Mouse (Mus musculus): ENCODE measurements around the gene Rnf31. TPM values are rescaled to one million over a fixed set of nuclear protein-coding genes. Genes with fewer than 3 reads are reported as not detected.

The Rnf31 gene
- 42.3 and 49.7 TPM in 2 replicates for polyA plus RNA-seq (2012; rRNA removed)

DNA sequence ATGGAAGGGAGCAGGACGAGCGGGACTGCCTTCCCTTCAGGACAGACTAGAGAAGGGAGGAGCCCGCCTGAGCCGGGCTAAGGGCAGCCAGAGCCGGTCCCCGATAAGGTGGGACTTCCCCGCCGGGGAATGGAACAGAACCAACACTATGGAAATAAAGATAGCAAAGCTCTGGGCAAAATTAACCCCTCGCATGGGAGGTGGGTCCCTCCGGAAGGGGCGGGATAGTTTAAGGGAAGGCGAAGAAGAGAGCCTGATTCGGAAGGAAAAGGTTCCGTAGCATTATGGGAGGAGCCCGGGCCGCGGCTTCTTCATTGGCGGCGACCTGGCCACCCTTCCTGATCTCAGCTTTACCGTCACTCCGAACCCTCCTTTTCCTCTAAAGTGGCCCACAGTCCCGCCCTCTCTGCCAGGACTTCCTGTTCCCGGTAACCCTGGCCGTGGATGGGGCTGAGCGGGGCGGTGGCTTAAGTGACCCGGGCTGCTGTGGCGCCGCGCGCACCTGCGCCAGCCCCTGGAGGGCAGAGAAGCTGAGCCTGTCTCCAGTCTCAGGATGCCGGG lies at the start of gene Rnf31:
Gene Rnf31, plus strand, starts transcription at position 378 of the 561 bp plus-strand sequence.

DNA sequence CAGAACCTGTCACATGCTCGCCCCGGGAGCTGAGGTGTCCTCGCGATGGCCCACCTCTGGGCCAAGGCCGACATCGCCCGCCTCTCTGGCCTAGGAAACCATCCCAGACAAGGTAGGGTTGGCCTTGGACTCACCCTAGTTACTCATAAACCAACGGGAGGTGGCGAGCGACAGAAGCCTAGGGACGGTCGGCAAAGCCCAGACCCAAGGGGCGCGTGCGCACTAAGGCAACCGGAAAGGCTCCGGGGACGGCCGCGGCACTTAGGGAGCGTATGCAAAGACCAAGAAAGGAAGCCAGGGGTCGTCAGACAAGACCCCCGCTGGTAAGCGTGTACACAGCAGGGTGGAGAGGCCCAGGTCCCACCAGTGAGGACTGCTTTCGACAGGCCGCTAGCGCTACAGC lies 31.7 kb upstream of the Rnf31 start, which contains the start of gene Dcaf11:
Gene Dcaf11, plus strand, starts transcription at position 208 of the 403 bp plus-strand sequence.

DNA sequence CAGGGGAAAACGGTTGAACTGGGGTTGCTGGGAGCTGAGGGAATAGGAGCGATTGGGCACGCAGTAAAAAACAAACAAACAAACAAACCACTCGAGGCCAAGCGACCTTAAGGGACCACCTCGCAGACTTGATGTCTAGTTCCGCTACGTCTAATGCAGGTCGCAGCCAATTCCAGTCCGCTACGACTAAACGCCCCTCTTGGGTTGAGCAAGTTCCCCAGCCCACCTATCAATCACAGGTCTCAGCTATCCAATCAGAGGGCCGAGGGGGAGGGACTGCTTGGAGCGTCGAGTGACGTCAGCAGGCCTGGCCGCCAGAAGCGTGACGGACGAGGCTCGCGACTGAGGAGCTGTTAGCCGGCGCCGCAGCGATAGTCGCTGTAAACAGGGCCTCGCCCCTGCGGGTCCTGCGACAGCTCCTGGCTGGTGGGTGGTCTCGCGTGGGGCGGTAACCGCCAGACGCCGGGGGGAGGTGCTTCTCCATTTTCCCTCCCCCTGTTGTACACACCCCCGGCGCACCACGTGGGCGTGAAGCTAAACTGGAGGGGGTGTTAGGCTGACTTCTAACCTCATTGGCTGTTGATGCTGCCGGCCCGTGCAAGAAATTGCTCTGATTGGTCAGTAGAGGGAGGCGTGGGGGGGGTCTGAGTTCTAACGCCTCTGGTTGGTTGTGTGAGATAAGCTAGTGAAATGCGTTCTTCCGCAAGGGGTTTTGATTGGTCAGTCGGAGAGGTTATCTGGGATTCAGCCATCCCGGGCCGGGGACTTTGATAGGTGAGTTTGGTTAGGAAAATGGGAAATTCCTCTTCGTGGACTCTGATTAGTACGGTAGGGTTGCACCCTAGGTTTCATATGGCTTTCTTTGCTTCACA lies 31.1 kb upstream of the Rnf31 start, which contains the start of gene A730061H03Rik:
Gene A730061H03Rik, minus strand, starts transcription at position 205 of the 872 bp plus-strand sequence.

DNA sequence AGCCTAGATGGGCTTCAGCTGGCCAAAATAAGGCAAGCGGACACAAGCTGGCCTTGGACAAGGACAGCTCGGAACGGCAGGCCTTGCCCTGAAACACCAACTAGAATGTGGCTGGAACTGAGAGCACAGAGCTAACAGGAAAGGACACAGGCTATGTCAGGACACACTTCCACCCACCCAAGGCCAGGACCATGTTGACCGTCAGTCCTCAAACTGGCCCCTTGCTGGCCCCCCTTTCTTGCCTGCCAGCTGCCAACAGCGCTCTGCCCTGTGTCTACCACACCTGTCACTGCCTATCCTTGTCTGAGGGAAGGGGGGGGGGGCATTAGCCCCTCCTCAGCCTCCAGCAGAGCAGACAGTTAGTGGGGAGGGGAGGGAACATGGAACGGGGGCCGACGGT lies 16.2 kb upstream of the Rnf31 start, which contains the start of gene Fitm1:
Gene Fitm1, plus strand, starts transcription at position 316 of the 400 bp plus-strand sequence.

DNA sequence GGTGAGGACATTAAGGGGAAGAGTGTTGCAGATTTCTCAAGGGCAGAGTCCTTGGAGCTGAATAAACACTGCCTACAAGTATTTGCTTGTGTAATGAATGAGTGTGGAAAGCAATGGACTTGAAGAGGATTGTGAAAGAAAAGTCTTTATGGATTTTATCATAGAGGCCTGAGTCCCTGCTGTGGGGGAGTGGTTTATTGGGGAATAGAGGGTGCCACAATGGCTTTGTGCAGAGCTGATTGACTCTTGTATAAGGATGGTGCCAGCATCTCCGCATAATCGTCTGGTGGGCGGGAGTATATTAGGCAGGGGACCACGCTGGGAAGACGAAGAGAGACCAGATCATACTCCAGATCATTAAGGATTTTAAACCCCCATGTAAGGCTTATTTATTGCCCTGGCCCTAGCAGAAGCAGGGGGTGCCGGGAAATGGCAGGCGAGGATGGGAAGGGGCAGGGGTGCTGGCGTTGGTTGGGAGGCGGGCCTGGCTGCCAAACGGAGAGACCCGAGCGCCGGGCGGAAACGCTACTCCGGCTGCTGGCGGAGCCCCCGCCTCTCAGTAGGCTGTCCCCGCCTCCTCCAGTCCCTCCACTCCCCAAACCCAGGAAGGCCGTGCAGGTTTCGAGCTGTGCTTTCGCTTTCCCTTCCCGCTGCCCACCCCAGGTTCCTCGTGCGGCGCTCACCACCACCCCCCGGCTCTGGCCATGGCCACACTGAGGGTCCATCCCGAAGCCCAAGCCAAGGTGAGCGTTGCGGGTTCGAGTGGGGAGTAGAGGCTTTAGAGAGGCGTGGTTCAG lies 13.4 kb upstream of the Rnf31 start, which contains the start of gene Psme1:
Gene Psme1, plus strand, starts transcription at position 253 of the 797 bp plus-strand sequence.

DNA sequence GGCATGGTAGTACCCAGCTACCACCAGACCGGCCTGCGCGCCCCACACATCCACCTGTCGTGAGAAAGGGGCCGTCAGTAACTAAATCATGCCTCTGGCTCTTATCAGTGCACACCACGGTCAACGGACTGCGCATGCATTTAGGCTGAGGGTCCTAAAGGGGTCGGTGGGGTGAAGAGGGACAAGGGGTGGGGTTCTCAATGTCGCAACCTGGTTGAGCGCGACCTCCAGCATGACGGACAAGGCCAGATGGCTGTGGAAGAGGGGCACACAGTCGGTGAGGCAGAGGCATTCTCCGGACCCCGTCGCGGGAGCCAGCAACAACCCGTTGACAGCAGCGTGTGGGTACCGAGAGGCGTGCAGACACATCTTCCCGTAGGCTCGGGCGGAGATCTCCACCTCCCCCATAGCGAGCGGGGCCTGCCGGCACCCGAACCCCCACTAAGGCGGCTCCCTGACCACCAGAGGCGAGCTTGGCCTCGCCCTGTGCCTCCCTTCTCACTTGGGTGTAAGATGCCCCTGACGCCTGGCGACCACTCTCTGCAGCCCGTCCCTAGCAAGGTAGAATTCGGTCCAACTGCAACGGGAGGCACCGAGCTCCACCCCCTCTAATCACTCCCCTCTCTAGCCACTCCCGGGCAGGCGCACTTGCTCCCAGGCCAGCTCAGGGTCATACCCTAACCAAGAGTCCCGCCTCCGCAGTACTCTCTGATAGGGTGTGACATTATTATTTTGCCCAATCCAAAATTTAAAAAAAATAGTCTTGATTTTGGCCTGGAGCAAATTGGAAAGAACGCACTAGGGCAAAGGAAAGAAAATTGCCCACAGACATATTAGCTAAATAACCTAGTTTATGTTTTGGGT lies 6.6 kb upstream of the Rnf31 start, which contains the start of gene Emc9:
Gene Emc9, minus strand, starts transcription at position 601 of the 864 bp plus-strand sequence.

DNA sequence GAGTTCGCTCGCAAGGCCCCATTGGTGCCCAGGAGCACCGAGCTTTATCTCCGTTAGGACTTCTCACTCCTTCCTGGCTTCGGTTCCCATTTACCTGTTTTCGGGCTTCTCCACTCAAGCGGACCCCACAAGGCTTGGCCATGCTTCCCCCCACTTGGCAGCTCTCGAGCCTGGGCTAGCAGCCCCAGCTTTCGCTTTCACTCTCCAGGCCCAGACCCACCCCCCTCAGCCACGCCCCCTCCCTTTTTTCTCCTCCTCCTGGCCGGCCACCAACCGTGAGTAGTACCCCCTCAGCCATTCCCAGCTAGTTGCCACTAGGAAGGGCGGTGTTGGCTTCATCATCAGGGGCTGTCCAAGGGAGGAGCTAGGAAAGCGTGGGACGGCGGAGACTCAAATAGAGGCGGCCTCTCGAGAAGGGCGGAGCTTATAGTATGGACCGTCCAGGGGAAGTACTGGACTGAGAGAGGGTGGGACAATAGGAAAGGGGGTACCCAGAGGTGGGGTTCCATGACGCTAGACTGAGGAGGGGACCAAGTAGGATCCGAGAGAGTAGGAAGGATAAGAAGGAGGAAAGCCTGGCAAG lies 669 bp upstream of the Rnf31 start, which contains the start of gene Psme2:
Gene Psme2, minus strand, starts transcription at position 366 of the 583 bp plus-strand sequence.

DNA sequence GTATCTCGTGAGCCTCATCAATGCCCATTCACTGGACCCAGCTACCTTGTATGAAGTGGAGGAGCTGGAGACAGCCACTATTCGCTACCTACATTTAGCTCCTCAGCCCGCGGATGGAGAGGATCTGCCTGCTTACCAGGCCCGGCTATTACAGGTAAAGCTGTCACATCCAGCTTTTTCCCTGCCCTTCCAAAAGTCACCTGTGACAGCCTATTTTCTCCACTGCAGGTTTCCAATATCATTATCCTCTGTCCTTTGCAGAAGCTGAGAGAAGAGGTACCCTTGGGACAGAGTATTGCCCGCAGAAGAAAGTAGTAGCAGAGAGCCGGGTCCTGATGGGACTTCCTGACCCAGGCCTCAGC lies 11.7 kb downstream of the Rnf31 start, which contains the start of gene Irf9:
Gene Irf9, plus strand, starts transcription at position 301 of the 362 bp plus-strand sequence.

DNA sequence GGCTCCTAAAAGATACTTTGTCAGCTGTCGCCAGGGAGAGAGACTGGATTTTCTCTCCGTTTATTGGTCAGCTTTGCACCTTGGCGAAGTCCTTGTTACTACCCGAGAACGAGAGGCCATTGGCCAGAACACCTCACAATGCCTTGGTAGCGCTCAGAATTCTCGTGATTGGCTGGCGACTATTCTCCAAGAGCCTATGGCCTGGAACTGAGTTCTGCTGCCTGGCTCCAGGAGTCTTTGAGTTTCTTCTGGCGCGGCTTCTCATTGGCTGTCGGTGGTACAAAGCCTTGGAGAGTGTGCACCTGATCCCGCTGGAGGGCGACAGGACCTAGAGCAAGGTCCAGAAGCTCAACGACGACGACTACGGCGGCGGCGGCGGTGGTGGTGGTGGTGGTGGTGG lies 26.3 kb downstream of the Rnf31 start, which contains the start of gene Rec8:
Gene Rec8, plus strand, starts transcription at position 216 of the 400 bp plus-strand sequence.

DNA sequence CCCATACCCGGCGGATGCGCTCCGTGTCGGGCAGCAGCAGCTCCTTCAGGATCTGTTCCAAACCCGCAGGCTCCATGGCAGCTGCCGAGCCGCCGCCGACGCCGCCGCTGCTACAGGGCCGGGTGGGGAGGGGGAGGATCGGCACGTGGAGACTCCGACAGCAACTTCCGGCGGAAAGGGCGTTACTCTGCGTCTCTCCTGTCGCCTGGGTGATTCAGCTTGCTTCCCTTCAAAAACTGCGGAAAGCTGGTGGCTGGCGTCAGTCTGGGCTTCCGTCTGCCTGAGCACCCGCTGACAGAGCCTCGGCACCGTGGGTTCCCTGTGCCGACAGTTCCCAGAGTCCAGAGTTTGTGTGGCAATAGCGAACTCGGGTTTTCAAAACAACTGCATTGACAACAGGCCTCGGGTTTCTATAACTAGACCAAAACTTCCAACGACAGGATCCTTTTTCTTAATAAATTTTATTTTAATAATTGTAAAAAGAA lies 44.1 kb downstream of the Rnf31 start, which contains the start of gene Ipo4:
Gene Ipo4, minus strand, starts transcription at position 435 of the 485 bp plus-strand sequence.

DNA sequence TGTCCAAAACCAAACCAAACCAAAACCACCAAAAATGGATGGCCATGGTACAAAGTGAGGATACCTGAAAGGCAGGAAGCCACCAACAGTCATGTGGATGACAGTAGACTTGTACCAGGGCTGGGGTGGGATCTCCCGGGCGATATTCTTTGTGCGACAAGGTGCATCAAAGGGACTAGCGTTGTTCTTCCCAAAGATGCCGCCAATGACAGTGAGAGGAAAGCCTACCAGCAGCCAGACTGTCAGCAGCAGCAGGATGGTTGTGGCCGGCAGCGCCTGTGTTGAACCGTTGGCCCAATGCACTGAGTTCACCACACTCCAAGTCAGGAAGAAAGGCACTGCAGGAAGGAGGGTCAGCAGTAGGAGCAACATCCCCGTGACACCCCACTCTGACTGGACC lies 46.3 kb downstream of the Rnf31 start, which contains the start of gene Gm49378:
Gene Gm49378, minus strand, starts transcription at position 101 of the 400 bp plus-strand sequence.

DNA sequence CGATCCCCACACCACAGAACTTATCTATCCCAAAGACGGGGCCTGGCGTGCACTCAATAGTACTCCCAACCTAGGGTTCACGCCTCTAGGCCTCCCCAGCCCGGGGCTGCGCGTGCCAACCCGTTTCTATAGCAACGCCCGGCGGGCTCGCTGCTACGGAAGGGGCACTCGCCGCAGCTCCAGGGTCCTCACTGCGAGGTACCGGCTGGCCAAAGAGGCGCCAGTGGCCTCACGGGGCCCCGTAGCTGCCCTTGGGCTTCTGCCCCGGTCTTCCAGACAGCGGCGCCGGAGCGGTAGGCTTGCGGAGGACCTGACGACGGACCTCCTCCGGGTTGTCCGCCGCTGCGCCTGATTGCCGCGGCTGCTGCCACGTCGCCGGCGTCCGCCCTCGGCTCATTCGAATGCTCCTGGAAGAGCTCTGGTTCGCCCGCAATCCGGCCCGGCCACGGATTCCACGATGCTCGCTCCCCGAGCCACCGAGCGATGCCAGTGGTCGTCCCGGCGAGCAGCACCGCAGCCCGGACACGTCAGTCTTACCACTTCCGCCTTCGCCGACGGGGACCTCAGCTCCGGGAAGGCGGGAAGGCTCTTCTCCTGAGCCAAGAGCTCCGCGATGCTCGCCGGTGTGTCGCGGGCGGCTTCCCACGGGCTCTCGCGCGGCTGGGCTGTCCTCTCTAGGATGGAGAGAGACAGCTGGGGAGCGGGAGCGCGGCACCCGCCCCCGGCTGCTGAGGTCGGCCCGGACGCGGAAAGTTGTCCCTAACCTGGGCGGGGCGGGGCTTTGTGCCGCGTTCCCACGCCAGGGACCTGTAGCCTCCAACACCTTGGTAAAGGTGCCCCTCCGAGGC lies 51.8 kb downstream of the Rnf31 start, which contains the start of gene Tm9sf1:
Gene Tm9sf1, minus strand, starts transcription at position 747 of the 848 bp plus-strand sequence.

DNA sequence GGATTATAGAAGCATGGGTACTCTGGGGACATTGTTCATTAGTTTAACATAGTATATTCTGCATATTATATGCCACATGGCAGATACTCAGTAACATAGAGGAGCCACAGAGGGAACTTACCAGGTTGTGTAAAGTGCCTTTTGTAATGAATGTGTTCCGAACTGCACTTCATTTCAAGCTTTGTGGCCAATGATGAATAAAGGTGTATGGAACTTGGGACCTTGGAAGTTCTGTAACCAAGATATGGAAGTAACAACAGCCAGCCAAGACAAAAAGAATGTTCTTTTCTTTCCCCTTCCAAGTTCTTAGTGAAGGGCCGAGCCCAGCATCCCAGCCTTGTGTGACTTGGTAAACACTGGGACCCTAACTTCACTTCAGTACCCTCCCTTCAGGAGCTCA lies 58.4 kb downstream of the Rnf31 start, which contains the start of gene Tssk4:
Gene Tssk4, plus strand, starts transcription at position 301 of the 400 bp plus-strand sequence.

Other genes with a start within 250 kb of the Rnf31 start
- gene Dhrs4, start 113.0 kb upstream of the Rnf31 start, polyA plus RNA-seq (2012; rRNA removed) = 33.2 and 44.9 TPM in 2 replicates
- gene Carmil3, start 101.1 kb upstream of the Rnf31 start, polyA plus RNA-seq (2012; rRNA removed) = 30.9 and 45.4 TPM in 2 replicates
- gene Cpne6, start 81.3 kb upstream of the Rnf31 start, polyA plus RNA-seq (2012; rRNA removed) = 0.11 and 0.29 TPM in 2 replicates
- 0.25 and 0.51 TPM in 2 replicates for gene Nrl, start 66.7 kb upstream of the Rnf31 start, polyA plus RNA-seq (2012; rRNA removed)
- 114 and 117 TPM in 2 replicates for gene Pck2, start 51.4 kb upstream of the Rnf31 start, polyA plus RNA-seq (2012; rRNA removed)
- gene Dcaf11, start 31.7 kb upstream of the Rnf31 start, polyA plus RNA-seq (2012; rRNA removed) = 107 and 112 TPM in 2 replicates
- gene A730061H03Rik, start 31.3 kb upstream of the Rnf31 start, polyA plus RNA-seq (2012; rRNA removed) = 1.3 and 2.9 TPM in 2 replicates
- gene Fitm1, start 16.1 kb upstream of the Rnf31 start, polyA plus RNA-seq (2012; rRNA removed) = 1.9 and 2.0 TPM in 2 replicates
- 58.3 and 96.0 TPM in 2 replicates for gene Psme1, start 13.6 kb upstream of the Rnf31 start, polyA plus RNA-seq (2012; rRNA removed)
- 19.9 and 28.3 TPM in 2 replicates for gene Emc9, start 6.4 kb upstream of the Rnf31 start, polyA plus RNA-seq (2012; rRNA removed)
- 46.8 and 51.0 TPM in 2 replicates for gene Psme2, start 595 bp upstream of the Rnf31 start, polyA plus RNA-seq (2012; rRNA removed)
- 65.1 and 79.5 TPM in 2 replicates for gene Irf9, start 11.9 kb downstream of the Rnf31 start, polyA plus RNA-seq (2012; rRNA removed)
- 6.2 and 9.8 TPM in 2 replicates for gene Rec8, start 26.3 kb downstream of the Rnf31 start, polyA plus RNA-seq (2012; rRNA removed)
- gene Ipo4, start 44.2 kb downstream of the Rnf31 start, polyA plus RNA-seq (2012; rRNA removed) = 164 and 192 TPM in 2 replicates
- gene Gm49378, start 46.2 kb downstream of the Rnf31 start, polyA plus RNA-seq (2012; rRNA removed) = 26.7 and 33.9 TPM in 2 replicates
- 122 and 137 TPM in 2 replicates for gene Tm9sf1, start 52.1 kb downstream of the Rnf31 start, polyA plus RNA-seq (2012; rRNA removed)
- gene Tssk4, start 58.5 kb downstream of the Rnf31 start, polyA plus RNA-seq (2012; rRNA removed) = 0.90 and 1.4 TPM in 2 replicates
- 16.1 and 21.4 TPM in 2 replicates for gene Mdp1, start 68.8 kb downstream of the Rnf31 start, polyA plus RNA-seq (2012; rRNA removed)
- gene Gmpr2, start 80.2 kb downstream of the Rnf31 start, polyA plus RNA-seq (2012; rRNA removed) = 13.6 and 17.9 TPM in 2 replicates
- gene Nedd8, start 80.4 kb downstream of the Rnf31 start, polyA plus RNA-seq (2012; rRNA removed) = 199 and 293 TPM in 2 replicates
- 10.7 and 14.9 TPM in 2 replicates for gene Tinf2, start 90.1 kb downstream of the Rnf31 start, polyA plus RNA-seq (2012; rRNA removed)
- 1.5 and 1.9 TPM in 2 replicates for gene Tgm1, start 122.2 kb downstream of the Rnf31 start, polyA plus RNA-seq (2012; rRNA removed)
- 47.9 and 58.1 TPM in 2 replicates for gene Rabggta, start 130.6 kb downstream of the Rnf31 start, polyA plus RNA-seq (2012; rRNA removed)
- gene Dhrs1, start 154.0 kb downstream of the Rnf31 start, polyA plus RNA-seq (2012; rRNA removed) = 42.0 and 65.0 TPM in 2 replicates
- gene Nop9, start 154.0 kb downstream of the Rnf31 start, polyA plus RNA-seq (2012; rRNA removed) = 14.0 and 19.1 TPM in 2 replicates
- gene Cideb, start 166.8 kb downstream of the Rnf31 start, polyA plus RNA-seq (2012; rRNA removed) = 1.9 TPM in 2 replicates
- 0.84 and 1.5 TPM in 2 replicates for gene Ltb4r2, start 169.7 kb downstream of the Rnf31 start, polyA plus RNA-seq (2012; rRNA removed)
- 2.2 and 2.8 TPM in 2 replicates for gene Ltb4r1, start 174.3 kb downstream of the Rnf31 start, polyA plus RNA-seq (2012; rRNA removed)
- gene Adcy4, start 192.4 kb downstream of the Rnf31 start, polyA plus RNA-seq (2012; rRNA removed) = 16.8 and 28.3 TPM in 2 replicates
- gene Ripk3, start 197.2 kb downstream of the Rnf31 start, polyA plus RNA-seq (2012; rRNA removed) = 9.8 and 12.0 TPM in 2 replicates
- gene Nfatc4, start 231.4 kb downstream of the Rnf31 start, polyA plus RNA-seq (2012; rRNA removed) = 48.6 and 49.5 TPM in 2 replicates